Mouse (Mus musculus) NIH3T3 (cell line): ENCODE results near the gene Lsm3.

Source experiments
- DNase-seq: peaks from one replicate; pipeline ENCODE4 v3.0.0-alpha.2; 2012; ENCODE audit warnings: low read depth

The Lsm3 gene

GRCm38 (mm10) chr6:91510211-91510610, 5.5 kb upstream of the Lsm3 start:
- DNase-seq: no peak

GRCm38 (mm10) chr6:91514135-91514534, 1.6 kb upstream of the Lsm3 start:
- DNase-seq: no peak

- DNase-seq: no peak
Measured at GRCm38 (mm10) chr6:91514737-91515362, 878 bp upstream of the Lsm3 start.

- DNase-seq: peak; percentile 29
Measured at GRCm38 (mm10) chr6:91518454-91519020, 2.8 kb downstream of the Lsm3 start.

GRCm38 (mm10) chr6:91522816-91523215, 7.1 kb downstream of the Lsm3 start:
- no peak for DNase-seq

- peak; percentile 11 for DNase-seq
Measured at GRCm38 (mm10) chr6:91525544-91525943, 9.8 kb downstream of the Lsm3 start.

- peak; percentile 85 for DNase-seq
Measured at GRCm38 (mm10) chr6:91527227-91527860, 11.6 kb downstream of the Lsm3 start.

- peak; percentile 28 for DNase-seq
Measured at GRCm38 (mm10) chr6:91528265-91528664, 12.5 kb downstream of the Lsm3 start.

GRCm38 (mm10) chr6:91530673-91531072, 14.9 kb downstream of the Lsm3 start:
- no peak for DNase-seq

- DNase-seq: no peak
Measured at GRCm38 (mm10) chr6:91531276-91531675, 15.5 kb downstream of the Lsm3 start.

GRCm38 (mm10) chr6:91532661-91533060, 16.9 kb downstream of the Lsm3 start:
- DNase-seq: no peak

- no peak for DNase-seq
Measured at GRCm38 (mm10) chr6:91533359-91533758, 17.6 kb downstream of the Lsm3 start.

- peak; percentile 29 for DNase-seq
Measured at GRCm38 (mm10) chr6:91533771-91534170, 18.0 kb downstream of the Lsm3 start.

- no peak for DNase-seq
Measured at GRCm38 (mm10) chr6:91534268-91534667, 18.5 kb downstream of the Lsm3 start.

- peak; percentile 63 for DNase-seq
Measured at GRCm38 (mm10) chr6:91535231-91535630, 19.5 kb downstream of the Lsm3 start.

- no peak for DNase-seq
Measured at GRCm38 (mm10) chr6:91536047-91536765, 20.5 kb downstream of the Lsm3 start.

GRCm38 (mm10) chr6:91541276-91541675, 25.5 kb downstream of the Lsm3 start:
- peak; percentile 76 for DNase-seq

- no peak for DNase-seq
Measured at GRCm38 (mm10) chr6:91543056-91543455, 27.3 kb downstream of the Lsm3 start.

GRCm38 (mm10) chr6:91546241-91546884, 30.6 kb downstream of the Lsm3 start:
- DNase-seq: no peak

GRCm38 (mm10) chr6:91547313-91547712, 31.6 kb downstream of the Lsm3 start:
- DNase-seq: no peak

GRCm38 (mm10) chr6:91549621-91550020, 33.9 kb downstream of the Lsm3 start:
- peak; percentile 85 for DNase-seq

- DNase-seq: peak; percentile 46
Measured at GRCm38 (mm10) chr6:91551671-91552070, 35.9 kb downstream of the Lsm3 start.
